Mouse (Mus musculus): Measurements from ENCODE around the gene Ahcyl2.
"Not testable (repeated sequence)": the region's sequence is repeated elsewhere in the genome, so short reads cannot be mapped to it uniquely, and the experiment has no call there.

The Ahcyl2 gene

GRCm38 (mm10) chr6:29815634-29816033 lies 47.8 kb downstream of the Ahcyl2 start:
- no peak for DNase-seq (ENCODE audit: low read depth, low spot score)

- DNase-seq (ENCODE audit: low read depth, low spot score): not testable (repeated sequence)
These were observed 48.6 kb downstream of the Ahcyl2 start for GRCm38 (mm10) chr6:29816371-29816770.

GRCm38 (mm10) chr6:29819309-29819708 lies 51.5 kb downstream of the Ahcyl2 start:
- peak; percentile 50 for DNase-seq (ENCODE audit: low read depth, low spot score)

- no peak for DNase-seq (ENCODE audit: low read depth, low spot score)
These were observed 52.5 kb downstream of the Ahcyl2 start for GRCm38 (mm10) chr6:29820314-29820713.

GRCm38 (mm10) chr6:29820926-29821325 lies 53.1 kb downstream of the Ahcyl2 start:
- no peak for DNase-seq (ENCODE audit: low read depth, low spot score)

- DNase-seq (ENCODE audit: low read depth, low spot score): no peak
These were observed 54.0 kb downstream of the Ahcyl2 start for GRCm38 (mm10) chr6:29821770-29822169.

GRCm38 (mm10) chr6:29825302-29825701 lies 57.5 kb downstream of the Ahcyl2 start:
- no peak for DNase-seq (ENCODE audit: low read depth, low spot score)

- DNase-seq (ENCODE audit: low read depth, low spot score): peak; percentile 40
These were observed 59.8 kb downstream of the Ahcyl2 start for GRCm38 (mm10) chr6:29827291-29828242.

GRCm38 (mm10) chr6:29828574-29829234 lies 60.9 kb downstream of the Ahcyl2 start:
- DNase-seq (ENCODE audit: low read depth, low spot score): peak; percentile 29

- no peak for DNase-seq (ENCODE audit: low read depth, low spot score)
These were observed 64.5 kb downstream of the Ahcyl2 start for GRCm38 (mm10) chr6:29832356-29832755.

- no peak for DNase-seq (ENCODE audit: low read depth, low spot score)
These were observed 65.3 kb downstream of the Ahcyl2 start for GRCm38 (mm10) chr6:29833117-29833516.

- DNase-seq (ENCODE audit: low read depth, low spot score): peak; percentile 48
These were observed 65.9 kb downstream of the Ahcyl2 start for GRCm38 (mm10) chr6:29833568-29834255.

GRCm38 (mm10) chr6:29835543-29836177 lies 67.8 kb downstream of the Ahcyl2 start:
- no peak for DNase-seq (ENCODE audit: low read depth, low spot score)

GRCm38 (mm10) chr6:29837579-29837978 lies 69.8 kb downstream of the Ahcyl2 start:
- DNase-seq (ENCODE audit: low read depth, low spot score): no peak

- DNase-seq (ENCODE audit: low read depth, low spot score): peak; percentile 61
These were observed 70.7 kb downstream of the Ahcyl2 start for GRCm38 (mm10) chr6:29838531-29838930.

- DNase-seq (ENCODE audit: low read depth, low spot score): no peak
These were observed 72.2 kb downstream of the Ahcyl2 start for GRCm38 (mm10) chr6:29840008-29840407.

GRCm38 (mm10) chr6:29841461-29841860 lies 73.7 kb downstream of the Ahcyl2 start:
- no peak for DNase-seq (ENCODE audit: low read depth, low spot score)

GRCm38 (mm10) chr6:29847643-29848166 lies 79.9 kb downstream of the Ahcyl2 start:
- no peak for DNase-seq (ENCODE audit: low read depth, low spot score)

GRCm38 (mm10) chr6:29848808-29849207 lies 81.0 kb downstream of the Ahcyl2 start:
- no peak for DNase-seq (ENCODE audit: low read depth, low spot score)

GRCm38 (mm10) chr6:29850096-29850495 lies 82.3 kb downstream of the Ahcyl2 start:
- no peak for DNase-seq (ENCODE audit: low read depth, low spot score)

- DNase-seq (ENCODE audit: low read depth, low spot score): no peak
These were observed 82.9 kb downstream of the Ahcyl2 start for GRCm38 (mm10) chr6:29850747-29851146.
